Mouse (Mus musculus) ES-E14 (cell line): ENCODE measurements around the gene Lin52. TPM values are rescaled to one million over a fixed set of nuclear protein-coding genes. Genes with fewer than 3 reads are reported as not detected.

Experiments used
- DNase-seq: peaks from one replicate; pipeline ENCODE4 v3.0.0-alpha.2; 2013; ENCODE audit warnings: low read depth, low spot score
- H3K27ac ChIP-seq: 2 replicates; pipeline ENCODE4 v1.5.1; 2012; ENCODE audit warnings: low read depth, mild to moderate bottlenecking, low read length, moderate library complexity, mixed read lengths; ENCODE audit not compliant: poor library complexity, insufficient read depth, severe bottlenecking
- H3K36me3 ChIP-seq: 2 replicates; pipeline ENCODE4 v1.6.1; 2012; ENCODE audit warnings: mild to moderate bottlenecking, low read length, moderate library complexity, mixed read lengths; ENCODE audit not compliant: control insufficient read depth, poor library complexity, insufficient read depth, severe bottlenecking
- H3K4me1 ChIP-seq, 2 experiments: fragments of 150-350 bp in 1 of 2; sonication (generic) in 1 of 2; 2 replicates each; pipeline ENCODE4 v1.6.1; 2012; ENCODE audit warnings: low read length in 2 of 2, mild to moderate bottlenecking in 1 of 2, mixed read lengths in 1 of 2; ENCODE audit not compliant: control insufficient read depth in 2 of 2, insufficient read depth in 2 of 2, poor library complexity in 1 of 2
- H3K4me3 ChIP-seq, 2 experiments: fragments of 150-350 bp in 1 of 2; sonication (generic) in 1 of 2; 2 replicates each; pipeline ENCODE4 v1.5.1; 2012; ENCODE audit warnings: low read length in 2 of 2, low read depth in 1 of 2, mild to moderate bottlenecking in 1 of 2, mixed read lengths in 1 of 2; ENCODE audit not compliant: insufficient read depth in 1 of 2, poor library complexity in 1 of 2, severe bottlenecking in 1 of 2
- H3K9ac ChIP-seq: 2 replicates; pipeline ENCODE4 v1.6.1; 2012; ENCODE audit warnings: low read depth, mild to moderate bottlenecking, low read length, mixed read lengths; ENCODE audit not compliant: poor library complexity, insufficient read depth, severe bottlenecking
- H3K9me3 ChIP-seq: fragments of 150-350 bp; sonication (generic); 2 replicates; pipeline ENCODE4 v1.6.1; 2012; ENCODE audit warnings: low read depth, mild to moderate bottlenecking, low read length; ENCODE audit not compliant: control insufficient read depth, insufficient read depth
- CHD2 ChIP-seq: IDR thresholded peaks from 2 replicates; pipeline ENCODE4 v1.6.1; 2014; ENCODE audit warnings: mild to moderate bottlenecking, low read depth, low read length, inconsistent platforms
- HCFC1 ChIP-seq: IDR thresholded peaks from 2 replicates; pipeline ENCODE4 v1.6.1; 2012; ENCODE audit warnings: low read length, inconsistent platforms, borderline replicate concordance; ENCODE audit not compliant: insufficient read depth
- MAFK ChIP-seq: IDR thresholded peaks from 2 replicates; pipeline ENCODE4 v1.6.1; 2014; ENCODE audit warnings: mild to moderate bottlenecking, low read depth, low read length, inconsistent platforms; ENCODE audit not compliant: insufficient read depth
- ZC3H11A ChIP-seq: IDR thresholded peaks from 2 replicates; pipeline ENCODE4 v1.6.1; 2012; ENCODE audit warnings: low read depth, mild to moderate bottlenecking, inconsistent platforms, low read length, borderline replicate concordance
- ZNF384 ChIP-seq: IDR thresholded peaks from 2 replicates; pipeline ENCODE4 v1.6.1; 2012; ENCODE audit warnings: low read depth, low read length, inconsistent platforms
- in situ Hi-C, 2 experiments: fragments of 600-800 bp; cut with MboI; formaldehyde crosslinking; loops; one replicate each; pipeline ENCODE4 v1.15.1; 2025; ENCODE audit warnings: low sequenced_read_pairs in 2 of 2, inconsistent platforms in 1 of 2; ENCODE audit not compliant: unreplicated experiment in 2 of 2
- total RNA-seq: library from RNA; depleted of rRNA; stranded (reverse); fragments of 300-350 nt; gene quantifications from 2 replicates; pipeline ENCODE4 v1.2.3, GENCODE M21; 2012

Lin52 gene
- total RNA-seq, 1 experiment: 10.5 TPM

DNA sequence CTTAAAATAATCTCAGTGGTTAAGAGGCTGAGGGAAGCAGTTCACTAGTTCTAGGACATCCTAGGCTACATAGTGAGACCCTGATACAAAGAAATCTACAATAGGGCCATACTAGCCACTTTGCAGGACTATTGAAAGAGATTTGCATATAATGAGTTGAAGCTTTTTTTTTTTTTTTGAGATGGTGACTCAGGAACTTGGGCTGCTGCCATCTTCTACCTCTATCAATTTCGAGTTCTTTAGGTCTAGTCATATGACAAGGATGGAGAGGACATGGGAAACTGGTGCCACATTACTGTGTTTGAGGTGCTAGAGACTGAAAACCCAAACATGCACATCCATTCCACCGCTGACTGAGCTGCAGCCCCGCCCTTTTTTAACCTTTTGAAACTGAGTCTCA is 27.2 kb upstream of the Lin52 start:
- no peaks in the 10 kb centered on the region for H3K9me3 ChIP-seq
- no peak overlapping the region for H3K27ac ChIP-seq
- no peak overlapping the region for H3K4me3 ChIP-seq
- in situ Hi-C loops: no loop called here
- DNase-seq: no peak
- peak; percentile 82 for TF ChIP-seq ZNF384
- no peak for TF ChIP-seq CHD2
- TF ChIP-seq ZC3H11A: no peak
- no peak for TF ChIP-seq HCFC1
- no peak for TF ChIP-seq MAFK
- no peaks in the 10 kb centered on the region for H3K36me3 ChIP-seq
- 0 out of 4 replicates have a peak, but pooled peaks cover 0 to 1% of the 10 kb centered on the region in 2 experiments for H3K4me1 ChIP-seq
- no peak overlapping the region for H3K9ac ChIP-seq

- Histone ChIP-seq H3K9me3 (no peaks in the 10 kb centered on the region), H3K9ac (no peak overlapping the region), H3K36me3 (no peaks in the 10 kb centered on the region), H3K27ac (no peak overlapping the region), H3K4me1 (no peaks in the 10 kb centered on the region), H3K4me3 (no peak overlapping the region)
- TF ChIP-seq ZC3H11A: no peak
- no peak for TF ChIP-seq MAFK
- TF ChIP-seq ZNF384: no peak
- TF ChIP-seq HCFC1: no peak
- TF ChIP-seq CHD2: no peak
- in situ Hi-C loops: no loop called here
- no peak for DNase-seq
Measured at GRCm38 (mm10) chr12:84429825-84430224, 21.4 kb upstream of the Lin52 start.

DNA sequence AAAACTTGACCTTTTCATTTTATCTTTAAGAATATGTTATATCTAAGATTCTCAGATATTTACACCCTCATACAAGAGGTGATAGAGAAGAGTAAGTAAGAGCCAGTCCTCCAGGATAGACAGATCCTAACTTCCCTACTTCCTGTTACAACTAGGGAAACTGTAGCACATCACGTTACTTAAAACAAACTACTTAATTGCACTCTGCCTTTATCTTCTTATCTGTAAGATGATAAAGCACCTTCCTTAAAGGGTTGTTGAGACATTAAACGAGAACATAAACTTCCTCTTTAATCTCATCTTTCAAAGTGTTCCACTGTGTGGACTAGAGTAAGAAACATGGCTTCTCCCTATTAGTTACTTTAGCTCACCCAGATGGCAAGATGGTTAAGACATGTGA is 12.5 kb upstream of the Lin52 start:
- TF ChIP-seq ZNF384 (no peak), HCFC1 (no peak), MAFK (no peak), CHD2 (no peak), ZC3H11A (no peak)
- Histone ChIP-seq H3K9ac (no peak overlapping the region), H3K27ac (no peak overlapping the region), H3K4me3 (no peak overlapping the region), H3K4me1 (no peaks in the 10 kb centered on the region), H3K9me3 (no peaks in the 10 kb centered on the region), H3K36me3 (no peaks in the 10 kb centered on the region)
- in situ Hi-C loops: no loop called here
- no peak for DNase-seq

DNA sequence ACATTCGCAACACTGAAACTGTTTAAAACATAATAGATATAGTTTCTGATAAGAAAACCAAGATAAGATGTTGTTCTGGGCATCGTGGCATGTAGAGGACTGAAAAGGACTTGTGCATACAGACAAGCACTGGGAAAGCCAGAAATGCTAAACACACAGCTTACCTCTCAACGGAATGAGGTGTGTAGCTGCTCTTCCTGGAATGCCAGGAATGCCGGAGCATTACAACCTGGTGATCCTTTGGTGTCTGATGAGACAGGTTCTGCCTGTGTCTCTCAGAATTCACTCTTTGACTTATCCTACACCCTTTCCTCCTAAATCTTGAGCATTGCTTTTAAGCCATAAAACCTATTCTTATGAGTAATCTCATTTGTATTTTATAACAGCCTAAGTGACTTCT is 8.7 kb upstream of the Lin52 start:
- in situ Hi-C loops: no loop called here
- DNase-seq: no peak

DNA sequence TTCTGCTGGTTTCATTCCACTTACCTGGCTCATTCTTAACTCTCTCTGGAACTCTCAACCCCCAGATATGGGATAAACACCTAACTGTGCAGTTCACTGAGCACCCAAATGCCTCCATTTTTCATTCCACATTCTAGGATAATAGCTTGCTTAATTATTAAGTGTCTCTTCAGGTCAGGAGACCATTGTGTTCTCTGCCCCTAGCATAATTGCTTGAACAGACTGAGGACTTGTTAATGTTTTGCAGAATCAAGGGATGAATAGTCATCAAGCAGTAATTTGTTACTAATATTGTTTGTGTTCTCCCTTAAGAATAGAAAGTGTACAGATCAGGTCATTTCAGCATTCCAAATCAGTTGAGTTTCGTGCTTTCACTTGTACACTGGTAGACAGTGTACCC is 3.8 kb upstream of the Lin52 start:
- in situ Hi-C loops: no loop called here
- Histone ChIP-seq H3K4me3 (no peak overlapping the region), H3K4me1 (0 out of 4 replicates have a peak, but pooled peaks cover 0 to 2% of the 10 kb centered on the region in 2 experiments), H3K36me3 (no peaks in the 10 kb centered on the region), H3K27ac (no peak overlapping the region), H3K9me3 (no peaks in the 10 kb centered on the region), H3K9ac (no peak overlapping the region)
- DNase-seq: no peak
- no peak for TF ChIP-seq ZNF384
- no peak for TF ChIP-seq CHD2
- TF ChIP-seq MAFK: no peak
- no peak for TF ChIP-seq ZC3H11A
- no peak for TF ChIP-seq HCFC1

More for the DNA sequence above, 8.7 kb upstream of the Lin52 start:
- no peak overlapping the region for H3K27ac ChIP-seq
- H3K4me1 ChIP-seq: no peaks in the 10 kb centered on the region
- no peak for TF ChIP-seq CHD2
- no peak for TF ChIP-seq ZC3H11A
- no peak for TF ChIP-seq ZNF384
- TF ChIP-seq MAFK: no peak
- no peak for TF ChIP-seq HCFC1
- no peak overlapping the region for H3K9ac ChIP-seq
- H3K4me3 ChIP-seq: no peak overlapping the region
- H3K9me3 ChIP-seq: no peaks in the 10 kb centered on the region
- H3K36me3 ChIP-seq: no peaks in the 10 kb centered on the region
